Mouse (Mus musculus): ENCODE measurements around the gene Slc22a21.
"Not testable (repeated sequence)": the region's sequence is repeated elsewhere in the genome, so short reads cannot be mapped to it uniquely, and the experiment has no call there.

Slc22a21 gene

DNA sequence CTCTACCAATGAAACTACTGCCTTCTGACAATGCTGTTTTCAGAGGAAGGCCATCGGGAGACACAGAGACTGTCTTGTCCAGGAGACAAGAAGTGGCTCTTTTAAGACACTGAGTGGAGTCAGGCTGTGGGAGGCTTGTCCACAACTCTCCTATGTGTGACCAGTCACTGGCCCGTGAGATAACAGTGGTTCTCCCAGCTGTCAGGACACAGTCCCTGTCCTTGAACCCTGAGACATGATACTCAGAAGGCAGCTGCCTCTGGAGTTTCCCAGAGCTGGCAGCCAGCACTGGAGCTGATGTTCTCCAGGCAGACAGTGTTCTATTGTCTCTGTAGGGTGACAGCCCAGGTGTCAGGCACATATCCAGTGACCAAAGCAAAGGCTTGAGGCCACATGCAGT, 17.5 kb upstream of the Slc22a21 start:
- DNase-seq, result no peak

- no peak for DNase-seq
Observed at GRCm38 (mm10) chr11:53992264-53992663, 12.1 kb upstream of the Slc22a21 start.

DNA sequence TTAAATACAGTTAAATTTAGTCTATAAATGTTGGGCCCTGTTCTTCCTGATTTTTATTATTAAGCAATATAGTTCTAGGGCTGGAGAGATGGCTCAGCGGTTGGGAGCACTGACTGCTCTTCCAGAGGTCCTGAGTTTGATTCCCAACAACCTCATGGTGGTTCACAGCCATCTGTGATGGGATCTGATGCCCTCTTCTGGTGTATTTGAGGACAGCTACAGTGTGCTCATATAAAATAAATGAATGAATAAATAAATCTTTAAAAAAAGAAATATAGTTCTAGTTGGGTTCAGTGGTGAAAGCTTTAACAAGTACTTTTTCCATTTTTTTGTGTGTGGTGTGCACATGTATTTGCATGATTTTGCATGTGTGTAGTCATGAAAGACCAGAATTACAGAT, 9.1 kb upstream of the Slc22a21 start:
- no peak for DNase-seq

GRCm38 (mm10) chr11:53988081-53988480, 7.9 kb upstream of the Slc22a21 start:
- DNase-seq, result no peak

DNA sequence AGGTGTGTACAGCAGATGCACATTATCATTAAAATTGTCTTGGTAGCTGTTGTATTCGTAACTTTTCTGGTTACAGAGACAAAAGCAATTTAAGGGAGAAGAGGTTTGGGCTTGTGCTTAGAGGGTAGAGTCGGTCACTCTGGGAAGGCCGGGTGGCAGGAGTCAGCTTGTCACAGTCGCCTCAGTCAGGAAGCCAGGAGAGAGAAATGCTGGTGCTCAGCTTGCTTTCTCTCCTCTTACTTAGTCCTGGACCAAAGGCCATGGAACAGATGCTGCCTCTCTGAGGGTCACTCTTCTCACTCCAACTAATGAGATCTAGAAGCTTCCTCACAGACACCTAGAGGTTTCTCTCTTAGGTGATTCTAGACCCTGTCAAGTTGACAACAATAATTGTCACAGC, 1.3 kb upstream of the Slc22a21 start:
- DNase-seq, result no peak

- DNase-seq, result not testable (repeated sequence)
Observed at GRCm38 (mm10) chr11:53979456-53979787, 710 bp downstream of the Slc22a21 start.

GRCm38 (mm10) chr11:53977672-53978071, 2.5 kb downstream of the Slc22a21 start:
- DNase-seq, result no peak

DNA sequence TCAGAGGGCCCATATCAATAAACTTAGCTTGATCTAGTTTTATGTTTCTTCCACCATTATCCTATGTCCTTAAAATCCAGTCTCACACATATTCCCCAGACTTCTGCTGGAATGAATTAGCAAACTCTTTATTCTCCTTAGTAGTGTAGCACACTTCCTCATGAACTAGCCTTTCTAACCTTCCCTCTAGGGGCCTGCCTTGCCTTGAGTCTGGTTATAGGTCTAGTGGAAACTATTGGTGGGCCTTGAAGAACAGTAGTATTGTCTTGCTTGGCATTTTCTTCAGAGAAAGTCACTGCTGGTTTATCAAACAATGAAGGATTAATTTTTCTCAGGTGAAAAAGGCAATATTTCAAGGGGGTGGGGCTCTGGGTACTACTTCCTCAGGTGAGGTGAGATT, 4.6 kb downstream of the Slc22a21 start:
- DNase-seq, result no peak

DNA sequence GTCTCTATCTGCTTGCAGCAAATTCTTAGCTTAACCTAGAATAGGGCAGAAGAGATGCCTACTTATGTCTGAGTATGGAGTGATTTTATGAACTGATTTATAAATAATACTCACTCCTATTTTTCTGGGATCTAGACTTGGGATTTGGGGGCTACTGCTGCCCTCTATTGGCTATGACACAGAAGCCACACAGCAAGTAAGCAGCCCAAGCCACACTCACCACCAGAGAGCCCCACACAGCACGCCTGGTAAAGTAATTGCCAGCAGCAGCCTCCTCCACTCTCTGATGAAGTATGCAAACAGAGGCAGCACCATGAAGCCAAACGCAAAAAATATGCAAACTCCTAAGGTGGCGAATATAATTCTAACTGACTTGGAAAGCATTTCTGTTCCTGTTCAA, 21.1 kb downstream of the Slc22a21 start:
- DNase-seq, result no peak

- DNase-seq, result not testable (repeated sequence)
Observed at GRCm38 (mm10) chr11:53958176-53958575, 22.0 kb downstream of the Slc22a21 start.

DNA sequence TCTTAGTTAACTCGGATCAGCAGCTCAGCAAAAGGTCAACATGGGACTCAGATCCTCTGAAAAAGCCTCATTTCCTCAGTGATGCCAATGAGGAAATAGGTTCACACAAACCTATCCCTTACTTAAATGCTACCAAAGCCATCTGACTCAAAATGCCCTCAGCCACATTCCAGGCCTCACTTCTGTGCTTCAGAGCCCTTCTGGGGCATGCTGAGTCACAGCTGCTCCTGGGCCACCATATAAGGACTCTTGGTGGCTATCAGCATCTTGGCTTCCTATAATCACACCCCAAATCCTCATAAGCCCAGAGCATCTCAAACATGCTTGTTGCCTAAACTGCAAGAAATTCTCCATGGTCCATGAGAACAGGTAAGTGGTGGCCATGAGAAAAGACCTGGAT, 23.5 kb downstream of the Slc22a21 start:
- DNase-seq, result no peak

DNA sequence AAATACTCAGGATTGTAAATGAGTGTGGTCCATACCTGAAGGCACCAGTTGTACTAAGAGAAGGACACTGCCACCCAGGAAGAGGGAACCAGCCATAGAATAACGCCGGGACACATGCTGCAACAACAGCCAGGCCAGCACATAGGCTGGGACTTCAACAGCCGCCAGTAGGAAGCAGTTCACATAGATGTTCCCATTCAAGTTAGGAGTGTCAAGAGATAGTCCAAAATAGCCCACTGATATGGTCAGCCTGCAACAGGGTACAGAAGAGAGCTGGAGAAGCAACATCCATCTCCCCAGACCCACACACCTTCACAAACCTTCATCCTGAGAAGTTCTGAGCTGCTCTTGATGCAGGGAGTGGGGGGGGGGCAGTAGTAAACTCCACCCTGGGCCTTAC, 25.5 kb downstream of the Slc22a21 start:
- DNase-seq, result no peak

- DNase-seq, result not testable (repeated sequence)
Observed at GRCm38 (mm10) chr11:53950133-53950532, 30.0 kb downstream of the Slc22a21 start.

GRCm38 (mm10) chr11:53931944-53932318, 48.2 kb downstream of the Slc22a21 start:
- DNase-seq, result not testable (repeated sequence)

DNA sequence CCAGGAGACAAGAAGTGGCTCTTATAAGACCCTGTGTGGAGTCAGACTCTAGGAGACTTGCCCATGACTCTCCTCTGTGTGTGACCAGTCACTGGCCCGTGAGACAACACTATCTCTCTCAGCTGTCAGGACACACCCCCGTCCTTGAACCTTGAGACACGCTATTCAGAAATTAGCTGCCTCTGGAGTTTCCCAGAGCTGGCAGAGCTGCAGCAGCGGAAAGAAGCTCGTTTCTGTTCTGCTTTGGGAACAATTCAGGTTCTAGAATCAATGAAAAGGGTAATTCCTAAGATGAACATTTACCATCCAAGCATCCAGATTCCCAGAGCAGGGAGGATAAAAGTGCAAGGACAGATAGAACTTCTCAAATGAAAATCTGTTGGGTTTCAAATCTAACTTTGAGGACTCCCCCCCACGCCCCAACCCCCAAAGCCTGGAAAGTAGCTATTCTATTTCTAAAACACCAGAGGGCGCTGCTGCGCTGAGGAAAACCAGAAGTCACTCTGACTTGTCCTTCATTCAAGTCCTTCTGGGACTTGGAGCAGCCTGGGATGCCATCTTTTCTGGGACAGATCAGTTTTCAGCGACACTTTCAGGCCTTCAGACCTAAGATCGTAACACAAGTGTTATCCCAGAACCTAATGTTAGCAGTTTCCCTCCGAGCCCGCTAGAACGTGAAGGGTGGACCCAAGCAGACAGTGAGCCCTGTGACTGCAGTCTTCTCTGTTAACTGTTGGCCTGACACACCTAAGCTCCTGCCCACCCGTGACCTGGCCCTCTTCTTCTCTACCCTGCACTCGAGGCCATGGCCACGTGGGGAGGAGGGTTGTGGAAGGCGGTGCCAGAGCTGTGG, 48.8 kb downstream of the Slc22a21 start:
- DNase-seq, result peak; percentile 8

DNA sequence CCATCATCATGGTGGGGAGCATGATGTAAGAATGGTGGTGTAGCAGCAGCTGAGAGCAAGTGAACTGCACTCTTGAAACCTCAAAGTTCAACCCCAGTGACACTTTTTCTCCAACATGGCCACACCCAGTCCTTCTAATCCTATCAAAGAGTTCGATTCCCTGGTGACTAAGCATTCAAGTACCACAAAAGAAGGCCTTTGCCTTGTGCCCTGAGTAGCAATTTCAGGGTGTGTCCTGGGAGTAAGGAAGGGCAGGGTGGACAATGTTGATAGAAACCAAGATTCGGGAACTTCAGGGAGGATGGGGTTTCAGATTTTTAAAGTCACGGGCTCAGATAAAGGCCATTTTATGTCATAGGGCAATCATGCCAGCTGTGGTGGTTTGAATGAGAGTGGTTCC, 50.4 kb downstream of the Slc22a21 start:
- DNase-seq, result no peak

DNA sequence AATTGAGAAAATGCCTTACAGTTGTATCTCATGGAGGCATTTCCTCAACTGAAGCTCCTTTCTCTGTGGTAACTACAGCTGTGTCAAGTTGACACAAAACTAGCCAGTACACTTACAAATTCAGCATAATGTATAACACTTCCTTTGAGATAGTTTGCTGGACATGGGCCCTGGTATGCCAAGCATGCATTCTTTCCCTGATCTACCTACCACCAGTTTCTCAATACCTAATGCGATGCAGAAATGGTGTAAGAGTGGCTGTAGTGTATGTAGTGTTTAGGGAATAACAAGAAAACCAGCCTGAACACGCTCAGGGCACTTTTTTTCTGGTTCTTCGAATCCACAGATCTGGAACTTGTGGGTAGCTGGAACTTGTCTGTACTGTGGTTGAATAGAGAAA, 51.5 kb downstream of the Slc22a21 start:
- no peak for DNase-seq

- DNase-seq, result no peak
Observed at GRCm38 (mm10) chr11:53926303-53926702, 53.8 kb downstream of the Slc22a21 start.

GRCm38 (mm10) chr11:53918851-53919250, 61.3 kb downstream of the Slc22a21 start:
- no peak for DNase-seq

DNA sequence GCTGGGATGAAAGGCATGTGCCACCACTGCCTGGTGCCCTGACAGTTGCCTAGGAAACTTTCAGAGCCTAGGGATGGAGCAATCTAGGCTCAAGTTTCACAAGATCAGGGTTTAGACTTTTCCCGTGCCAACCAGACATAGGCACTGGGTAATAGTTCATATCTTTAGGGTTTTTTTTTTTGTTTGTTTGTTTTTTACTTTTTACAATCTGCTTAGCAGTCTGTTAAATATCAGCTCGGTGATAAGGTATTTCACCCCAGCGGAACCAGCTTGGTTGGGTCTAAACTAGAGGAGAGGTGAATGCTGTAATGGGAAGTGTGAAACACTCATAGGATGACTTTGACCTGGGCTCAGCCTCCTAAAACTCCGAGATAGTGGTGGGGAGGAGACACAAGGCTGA, 69.1 kb downstream of the Slc22a21 start:
- no peak for DNase-seq

DNA sequence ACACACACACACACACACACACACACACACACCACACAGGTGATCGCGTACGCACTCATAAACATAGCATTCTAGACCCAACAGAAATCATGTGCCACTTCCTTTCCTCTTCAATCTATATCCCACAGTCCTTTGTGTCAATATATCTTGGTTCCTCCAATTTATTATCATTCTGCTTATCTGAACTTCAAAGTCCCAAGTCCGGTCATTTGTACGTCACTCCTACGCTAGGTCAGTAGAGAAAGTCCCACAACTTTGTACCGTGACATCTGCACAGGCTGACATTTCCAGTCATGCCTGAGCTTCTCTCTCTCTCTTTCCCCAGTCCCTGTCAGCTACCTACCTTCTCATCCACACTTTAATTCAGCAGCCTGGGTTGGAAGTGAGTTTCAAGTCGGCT, 71.4 kb downstream of the Slc22a21 start:
- no peak for DNase-seq

GRCm38 (mm10) chr11:53904534-53904925, 75.6 kb downstream of the Slc22a21 start:
- no peak for DNase-seq

DNA sequence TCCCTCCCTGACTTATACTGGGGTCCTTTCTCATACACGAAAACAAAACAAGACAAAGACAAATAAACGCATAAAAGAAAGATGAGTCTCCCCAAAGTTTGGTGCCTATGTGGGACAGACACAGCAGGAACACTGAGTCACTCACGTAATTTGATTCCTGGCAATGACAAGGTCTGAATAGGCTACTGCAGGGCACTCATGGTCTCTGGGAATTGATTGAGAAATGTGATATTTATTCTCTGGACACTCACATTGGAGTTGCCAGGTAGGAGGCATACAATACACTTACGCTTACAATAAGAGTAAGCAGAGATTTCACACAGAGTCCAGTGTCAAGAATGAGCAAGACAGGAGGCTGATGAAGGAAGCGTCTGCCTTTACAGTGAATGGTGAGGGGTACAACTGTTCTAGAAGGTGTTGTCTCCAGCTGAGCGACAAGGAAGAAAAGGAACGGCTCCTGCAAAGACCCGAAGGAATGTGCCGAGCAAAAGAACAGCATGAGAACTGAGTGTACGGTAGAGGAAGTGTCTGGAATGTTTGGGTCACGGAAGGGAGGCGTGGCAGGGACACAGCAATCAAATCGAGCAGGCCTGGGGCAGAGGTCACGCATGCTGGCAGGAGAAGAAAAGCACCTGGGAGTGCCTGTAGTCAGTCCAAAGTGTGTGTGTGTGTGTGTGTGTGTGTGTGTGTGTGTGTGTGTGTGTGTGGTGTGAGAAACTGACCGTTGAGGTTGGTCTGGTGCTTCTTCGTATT, 76.2 kb downstream of the Slc22a21 start:
- DNase-seq, result no peak

GRCm38 (mm10) chr11:53902741-53903140, 77.4 kb downstream of the Slc22a21 start:
- no peak for DNase-seq

DNA sequence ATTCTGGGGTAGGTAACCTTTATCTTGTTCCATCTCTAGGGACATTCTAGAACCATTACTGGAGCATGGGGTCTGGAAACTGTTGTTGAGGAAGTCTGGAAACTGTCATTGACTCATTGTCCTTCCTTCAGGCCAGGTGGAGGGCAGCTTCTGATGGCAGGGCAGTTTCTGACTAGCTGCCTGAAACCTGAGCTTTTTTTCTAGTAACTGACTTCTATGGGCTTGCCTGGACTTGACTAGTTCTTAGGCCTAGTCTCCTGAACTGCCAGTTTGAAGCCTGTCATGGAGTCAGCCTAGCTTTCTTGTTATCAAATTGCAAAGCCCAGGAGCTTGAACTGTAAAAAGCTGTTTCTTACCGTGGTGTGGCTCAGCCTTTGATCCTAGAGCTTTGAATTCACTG, 79.1 kb downstream of the Slc22a21 start:
- no peak for DNase-seq
